Mouse (Mus musculus): Measurements from ENCODE around the gene Slc44a3.
"Not testable (repeated sequence)": the region's sequence is repeated elsewhere in the genome, so short reads cannot be mapped to it uniquely, and the experiment has no call there.

- not testable (repeated sequence) for TF ChIP-seq POLR2A (IDR thresholded peaks at IDR 0.05; ENCODE audit: borderline replicate concordance, extremely low read depth, insufficient read depth, insufficient read length, poor library complexity, severe bottlenecking); CTCF (IDR thresholded peaks at IDR 0.05; ENCODE audit: borderline replicate concordance, extremely low read depth, insufficient read depth, insufficient read length)
Observed at GRCm38 (mm10) chr3:121538847-121539246, 6.6 kb upstream of the Slc44a3 start.
